Mouse (Mus musculus): Measurements from ENCODE around the gene Tarsl2. TPM values are rescaled to one million over a fixed set of nuclear protein-coding genes. Genes with fewer than 3 reads are reported as not detected.

The Tarsl2 gene
- total RNA-seq (2023): 10 to 100 TPM; 12.4 to 15.9 TPM

GRCm38 (mm10) chr7:65644643-65645351 lies at the start of gene Tarsl2:
Gene Tarsl2 (plus strand): TSS chr7:65644898.

GRCm38 (mm10) chr7:65690869-65691268 lies 46.2 kb downstream of the Tarsl2 start, which contains the start of gene Tm2d3:
Gene Tm2d3 (plus strand): TSS chr7:65691169.

Other genes starting within 250 kb of the Tarsl2 start
- 1 to 10 TPM in 1 of 2 experiments, under 1 TPM in 1; 0.12 to 2.4 TPM for gene Tjp1, start 117.1 kb upstream of the Tarsl2 start, total RNA-seq (2023)
- gene Tm2d3, start 46.3 kb downstream of the Tarsl2 start, total RNA-seq (2023): 10 to 100 TPM; 23.1 to 25.4 TPM
- gene Pcsk6, start 216.8 kb downstream of the Tarsl2 start, total RNA-seq (2023): not detected